Mouse (Mus musculus): ENCODE measurements around the gene Ninj2. TPM values are rescaled to one million over a fixed set of nuclear protein-coding genes. Genes with fewer than 3 reads are reported as not detected.

The Ninj2 gene
- polyA plus RNA-seq, 2 experiments from 2014 or later = 2.3 to 2.9 TPM

DNA sequence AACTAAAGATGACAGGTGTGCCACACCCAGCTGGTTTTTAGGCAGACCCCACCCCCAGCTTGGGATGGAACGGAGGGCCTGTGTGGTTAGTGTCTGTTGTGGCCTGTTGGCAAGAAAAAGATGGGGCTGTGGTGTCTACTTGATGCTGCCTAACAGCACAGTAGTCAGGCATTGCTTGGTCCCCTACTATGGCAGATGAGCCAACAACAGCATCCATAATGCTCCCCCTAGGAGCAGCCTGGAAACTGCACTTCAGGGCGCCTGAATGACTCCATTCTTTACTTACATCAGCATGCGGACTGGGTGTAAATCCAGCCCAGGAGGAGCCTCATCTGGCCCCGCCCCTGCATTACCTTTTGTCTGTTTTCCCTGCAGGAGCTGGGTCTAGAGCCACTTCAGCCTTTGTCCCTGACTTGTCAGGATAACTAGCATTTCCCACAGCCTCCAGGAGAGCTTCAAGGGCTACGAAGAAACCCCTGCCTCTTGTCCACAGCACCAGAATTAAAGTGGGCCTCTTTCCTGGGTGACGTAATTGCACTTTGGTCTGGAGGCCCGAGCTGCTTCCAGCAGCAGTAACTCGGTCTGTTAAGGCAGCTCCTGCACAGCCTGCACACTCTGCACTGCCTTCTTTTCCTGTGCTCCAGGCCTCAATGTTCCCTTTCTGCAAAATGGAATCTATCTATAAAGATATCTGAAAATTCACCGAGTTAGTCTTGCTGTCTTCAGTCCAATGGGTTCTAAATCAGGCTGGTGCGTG is 106.7 kb downstream of the Ninj2 start:
- ATAC-seq = peak; percentile 55

GRCm38 (mm10) chr6:120201956-120202355 is 108.8 kb downstream of the Ninj2 start:
- ATAC-seq = no peak

DNA sequence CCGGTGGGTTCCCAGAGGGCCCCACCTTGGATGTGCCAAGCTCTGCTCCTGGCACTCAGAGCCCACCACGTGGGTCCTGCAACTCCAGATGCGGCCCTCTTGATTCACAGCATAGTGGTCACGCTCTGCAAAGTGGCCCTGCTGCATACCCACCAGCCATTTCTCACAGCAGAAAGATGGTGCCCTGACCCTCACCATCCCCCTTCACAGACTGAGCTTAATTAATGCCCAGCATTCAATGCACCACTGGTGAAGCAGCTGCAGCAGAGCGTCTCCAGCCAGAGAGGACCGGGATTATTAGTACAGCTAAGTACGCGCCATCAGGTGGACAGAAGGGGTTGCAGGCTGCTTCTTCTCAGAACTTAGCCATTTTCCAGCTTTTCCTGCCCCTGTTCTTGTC is 109.3 kb downstream of the Ninj2 start:
- ATAC-seq = no peak

- ATAC-seq = peak; percentile 91
These were observed 113.4 kb downstream of the Ninj2 start for GRCm38 (mm10) chr6:120206586-120206985.

GRCm38 (mm10) chr6:120211536-120211935 is 118.4 kb downstream of the Ninj2 start:
- no peak for ATAC-seq

DNA sequence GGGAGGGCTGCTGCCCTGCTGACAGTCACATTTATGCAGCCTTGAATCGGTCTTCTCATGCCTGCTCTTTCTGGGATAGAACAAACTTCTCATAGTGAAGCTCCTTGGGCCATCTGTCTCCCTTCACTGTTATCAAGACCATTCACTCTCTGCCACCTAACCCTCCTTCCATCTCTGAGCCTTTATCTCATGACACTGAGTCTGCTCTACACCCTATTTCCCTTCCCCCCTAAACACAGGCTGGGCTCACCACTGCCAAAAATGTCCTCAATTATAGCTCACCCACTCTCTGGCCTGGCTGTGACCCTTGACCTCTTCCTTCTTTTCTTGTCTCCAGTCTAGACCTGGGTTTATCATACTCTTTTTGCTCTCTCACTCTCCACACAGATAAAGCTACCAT is 123.6 kb downstream of the Ninj2 start:
- no peak for ATAC-seq

- no peak for ATAC-seq
These were observed 126.1 kb downstream of the Ninj2 start for GRCm38 (mm10) chr6:120219281-120219680.

DNA sequence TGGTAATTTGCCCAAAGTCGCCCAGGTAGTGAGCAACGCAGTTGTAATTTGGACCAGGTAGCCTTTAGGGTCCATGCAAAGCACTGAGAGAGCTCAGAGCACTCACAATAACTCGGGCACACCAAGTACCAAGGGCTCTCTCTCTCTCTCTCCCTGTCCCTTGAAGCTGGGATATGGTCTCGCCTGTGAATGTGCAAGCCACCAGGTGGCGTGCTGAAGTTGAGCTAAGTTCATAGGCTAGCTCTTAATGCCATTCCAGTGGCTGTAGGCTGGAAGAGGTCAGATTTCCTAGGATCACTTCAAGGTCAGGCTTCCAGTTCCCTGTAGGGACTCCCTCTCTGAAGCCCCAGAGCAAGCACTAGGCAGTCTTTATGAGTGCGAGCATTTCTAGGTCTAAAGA is 129.5 kb downstream of the Ninj2 start:
- no peak for ATAC-seq

DNA sequence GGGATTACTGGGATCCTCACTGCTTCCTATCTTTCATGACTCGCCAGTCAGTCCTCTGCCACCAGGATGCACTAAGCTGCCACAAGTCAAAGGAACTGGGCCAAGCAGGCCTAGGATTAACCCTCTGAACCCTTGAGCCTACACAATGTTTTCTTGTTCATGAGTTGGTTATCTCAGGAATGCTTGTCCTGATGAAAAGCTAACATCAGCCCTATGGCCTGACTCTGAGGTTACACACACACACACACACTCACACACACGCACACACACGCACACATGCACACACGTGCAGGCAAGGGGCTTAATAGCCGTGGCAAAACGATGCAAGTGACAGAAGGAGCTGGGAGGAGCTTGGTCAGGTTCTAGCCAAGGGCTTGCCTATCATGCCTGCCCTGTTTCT is 132.2 kb downstream of the Ninj2 start:
- no peak for ATAC-seq

DNA sequence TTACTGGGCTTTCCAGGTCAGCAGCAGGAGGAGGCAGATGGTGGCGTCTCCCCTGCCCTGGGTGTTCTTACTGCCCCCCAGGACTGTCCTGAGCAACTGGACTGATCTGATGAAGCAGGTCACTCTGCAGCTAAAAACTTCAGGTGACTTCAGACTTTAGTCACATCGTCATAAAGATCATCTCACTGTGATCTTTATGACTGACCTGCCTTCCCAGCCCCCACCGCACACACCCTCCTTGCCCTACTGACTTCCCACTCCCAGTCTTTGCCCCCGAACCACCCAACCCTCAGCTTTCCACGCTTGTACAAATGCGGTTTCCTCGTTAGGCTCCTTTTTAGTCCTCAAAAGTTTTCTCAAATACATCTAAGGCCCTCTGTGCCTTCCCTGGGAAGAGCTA is 133.9 kb downstream of the Ninj2 start:
- ATAC-seq = no peak

DNA sequence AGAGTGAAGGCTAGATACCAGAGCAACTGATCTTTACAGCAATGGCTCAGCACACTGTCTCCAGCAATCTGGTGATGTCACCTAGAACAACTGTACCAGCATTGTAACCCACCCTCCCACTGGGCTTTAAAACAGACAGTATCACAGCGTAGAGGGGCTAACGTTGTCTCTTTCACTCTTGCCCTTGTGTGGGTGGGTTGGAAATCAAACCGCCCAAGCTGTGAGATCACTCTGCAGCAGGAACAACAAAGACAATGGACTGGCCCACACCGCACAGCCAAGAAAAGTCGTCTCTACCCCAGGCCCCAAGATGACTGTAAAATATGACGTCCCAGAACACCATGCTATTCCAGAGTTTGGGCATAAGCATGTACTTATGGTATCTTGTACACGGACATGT is 136.7 kb downstream of the Ninj2 start:
- no peak for ATAC-seq

DNA sequence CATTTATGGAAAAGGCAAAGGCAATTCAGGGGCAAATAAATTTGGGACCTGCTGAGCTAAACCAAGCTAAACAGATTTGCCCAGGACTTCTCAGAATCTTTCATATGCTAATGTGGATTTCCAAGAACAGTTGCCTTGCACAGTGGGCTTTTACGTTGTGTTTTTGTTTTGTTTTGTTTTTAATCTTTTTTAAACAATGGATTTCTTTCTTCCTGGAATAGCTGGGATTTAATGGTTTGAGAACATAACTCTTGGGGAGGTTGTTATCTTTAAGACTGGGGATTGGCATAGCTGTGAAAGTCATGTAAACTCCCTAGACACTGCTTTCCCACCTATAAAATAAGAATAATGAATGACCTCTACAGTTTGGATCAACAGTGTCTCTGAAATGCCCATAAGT is 137.3 kb downstream of the Ninj2 start:
- ATAC-seq = no peak

DNA sequence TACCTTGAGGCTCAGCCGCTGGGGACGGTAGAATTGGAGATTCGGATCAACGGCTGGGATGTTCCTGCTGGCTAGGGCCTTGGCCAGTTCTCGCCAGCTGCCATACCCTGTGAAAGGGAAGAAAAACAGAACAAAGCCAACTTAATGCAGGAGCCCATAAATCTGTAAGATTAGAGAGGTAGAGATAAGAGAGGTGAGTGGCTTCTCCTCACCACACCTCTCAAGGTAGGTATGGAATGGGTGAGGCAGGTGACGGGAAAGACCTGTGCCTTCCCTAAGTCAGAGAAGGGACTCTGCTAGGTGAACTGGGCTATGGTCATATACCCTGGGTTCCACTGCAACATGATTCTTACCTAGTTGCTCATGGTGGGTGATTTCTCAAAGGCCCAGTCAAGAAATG is 139.7 kb downstream of the Ninj2 start:
- ATAC-seq = no peak

DNA sequence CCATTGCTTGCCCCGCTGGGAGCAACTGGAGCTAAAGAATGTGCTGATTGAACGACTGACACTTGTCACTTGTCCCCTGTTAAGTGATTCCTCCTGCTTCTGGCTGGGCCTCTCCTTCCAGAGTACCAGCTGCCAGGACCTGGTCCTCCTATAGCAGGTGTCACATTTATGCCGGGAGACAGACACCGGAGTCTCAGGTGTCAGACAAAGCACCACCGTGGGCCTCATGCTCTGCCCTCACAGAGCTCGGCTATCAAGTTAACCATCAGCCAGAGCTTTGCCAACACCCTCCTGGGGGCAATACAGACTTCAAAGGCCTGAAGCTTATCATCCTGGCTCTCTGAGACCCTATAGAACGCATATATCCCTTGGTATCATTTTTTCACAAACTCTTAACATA is 142.7 kb downstream of the Ninj2 start:
- ATAC-seq = no peak

- no peak for ATAC-seq
These were observed 147.3 kb downstream of the Ninj2 start for GRCm38 (mm10) chr6:120240461-120240860.

GRCm38 (mm10) chr6:120241453-120241852 is 148.3 kb downstream of the Ninj2 start:
- no peak for ATAC-seq

GRCm38 (mm10) chr6:120242530-120242929 is 149.4 kb downstream of the Ninj2 start:
- no peak for ATAC-seq

DNA sequence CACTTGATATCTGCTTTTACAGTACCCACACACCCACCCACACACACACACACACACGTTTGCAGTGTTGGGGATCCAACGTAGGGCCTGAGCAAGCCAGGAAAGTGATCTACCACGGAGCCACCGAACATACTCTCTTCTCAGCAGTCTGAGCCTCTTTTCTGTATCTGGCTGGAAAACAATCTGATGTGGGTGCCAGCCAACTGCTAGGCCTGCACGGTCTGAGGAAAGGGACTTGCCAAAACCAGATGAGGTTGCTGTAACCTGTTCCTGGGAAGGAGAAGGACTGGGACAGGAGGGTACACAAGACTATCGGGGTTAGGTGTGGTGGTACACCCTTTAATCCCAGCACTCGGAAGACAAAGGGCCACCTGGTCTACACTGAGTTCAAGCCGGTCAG is 150.1 kb downstream of the Ninj2 start:
- ATAC-seq = no peak

- no peak for ATAC-seq
These were observed 153.5 kb downstream of the Ninj2 start for GRCm38 (mm10) chr6:120246676-120247075.

DNA sequence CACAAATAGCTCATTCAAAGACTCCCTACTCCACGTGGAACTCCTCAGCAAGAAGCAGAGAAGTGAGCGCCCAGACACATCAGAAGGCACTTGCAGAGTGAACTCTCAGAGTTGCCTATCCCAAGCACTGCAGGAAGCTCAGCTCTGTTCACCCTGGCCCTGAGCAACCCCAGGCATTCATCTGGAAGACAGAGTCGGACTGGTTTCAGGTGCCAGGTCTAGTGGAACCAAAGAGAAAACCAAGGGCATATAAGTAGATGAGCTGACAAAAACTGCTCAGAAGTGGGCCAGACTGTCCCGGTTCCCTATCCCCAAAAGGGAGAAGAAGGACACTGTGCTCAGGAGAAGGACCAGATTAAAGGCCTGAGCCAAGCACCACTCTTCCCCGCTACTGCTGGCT is 156.7 kb downstream of the Ninj2 start:
- no peak for ATAC-seq

Other genes with a start within 250 kb of the Ninj2 start
- 1 to 10 TPM; 4.7 to 6.6 TPM for gene Erc1, start 245.2 kb upstream of the Ninj2 start, polyA plus RNA-seq (2017; shearing (Covaris generic))
- 10 to 100 TPM; 50.5 to 53.0 TPM for gene Rad52, start 190.7 kb upstream of the Ninj2 start, polyA plus RNA-seq (2017; shearing (Covaris generic))
- 100 to 1,000 TPM in 1 of 2 experiments, 10 to 100 TPM in 1; 91.0 to 116 TPM for gene Wnk1, start 54.7 kb upstream of the Ninj2 start, polyA plus RNA-seq (2017; shearing (Covaris generic))
- not detected for gene D330020A13Rik, start 201.0 kb downstream of the Ninj2 start, polyA plus RNA-seq (2017; shearing (Covaris generic))
- under 1 TPM in 1 of 2 experiments, not detected in 1; 0.13 TPM for gene B4galnt3, start 201.2 kb downstream of the Ninj2 start, polyA plus RNA-seq (2017; shearing (Covaris generic))

All from activated CD4-positive, CD25-positive, alpha-beta regulatory T cell, adult 4 months (primary cell).